Mouse (Mus musculus) C2C12 (cell line): Measurements from ENCODE around the gene Map3k19. TPM values are rescaled to one million over a fixed set of nuclear protein-coding genes. Genes with fewer than 3 reads are reported as not detected.

Source experiments
- H3K27me3 ChIP-seq: one replicate; pipeline ENCODE4 v1.6.1; 2011; ENCODE audit not compliant: control insufficient read depth, insufficient read depth, insufficient read length
- H3K36me3 ChIP-seq: one replicate; pipeline ENCODE4 v1.6.1; 2011; ENCODE audit not compliant: control insufficient read depth, insufficient read depth
- H3K4me3 ChIP-seq: one replicate; pipeline ENCODE4 v1.5.1; 2011; ENCODE audit warnings: mild to moderate bottlenecking, control low read depth; ENCODE audit not compliant: poor library complexity, insufficient read depth, severe bottlenecking
- H3K79me2 ChIP-seq: one replicate; pipeline ENCODE4 v1.6.1; 2011; ENCODE audit not compliant: control insufficient read depth, insufficient read depth
- H3K79me3 ChIP-seq: one replicate; pipeline ENCODE4 v1.6.1; 2011; ENCODE audit warnings: low read depth, control low read depth
- H3ac ChIP-seq: one replicate; pipeline ENCODE3; 2011; ENCODE audit warnings: low read depth; ENCODE audit not compliant: control insufficient read depth, insufficient read length
- CEBPB ChIP-seq: IDR thresholded peaks from one replicate; pipeline ENCODE4 v1.6.1; 2011; ENCODE audit warnings: low read depth, mild to moderate bottlenecking, control low read depth, moderate library complexity
- CTCF ChIP-seq: IDR thresholded peaks from one replicate; pipeline ENCODE4 v1.5.1; 2011; ENCODE audit not compliant: control insufficient read depth, insufficient read depth, insufficient read length
- FOSL1 ChIP-seq: IDR thresholded peaks from one replicate; pipeline ENCODE4 v1.8.0; 2011; ENCODE audit warnings: mild to moderate bottlenecking, low read length; ENCODE audit not compliant: poor library complexity, insufficient read depth, severe bottlenecking
- MAX ChIP-seq: IDR thresholded peaks from one replicate; pipeline ENCODE4 v1.6.1; 2011; ENCODE audit warnings: mild to moderate bottlenecking, control low read depth
- MYOD1 ChIP-seq: IDR thresholded peaks from one replicate; pipeline ENCODE4 v1.6.1; 2011; ENCODE audit warnings: low read depth; ENCODE audit not compliant: control insufficient read depth, insufficient read length
- MYOG ChIP-seq: IDR thresholded peaks from one replicate; pipeline ENCODE4 v1.6.1; 2011; ENCODE audit not compliant: control insufficient read depth, insufficient read length; ENCODE audit errors: extremely low read depth
- USF1 ChIP-seq: IDR thresholded peaks from one replicate; pipeline ENCODE4 v1.6.1; 2011; ENCODE audit warnings: low read depth, mild to moderate bottlenecking, control low read depth, moderate library complexity
- polyA plus RNA-seq: library from polyadenylated mRNA; unstranded; fragments of >200 nt; fragmentation: generic; extraction: Trizol; gene quantifications from one replicate; pipeline ENCODE4 v1.2.1, GENCODE M21; 2012; ENCODE audit warnings: missing spikeins

Map3k19 gene
- polyA plus RNA-seq, 1 experiment: 0.06 TPM

- Histone ChIP-seq H3K36me3 (no peaks in the 10 kb centered on the region), H3K79me3 (no peaks in the 10 kb centered on the region), H3K27me3 (no peaks in the 10 kb centered on the region), H3ac (no peak overlapping the region), H3K4me3 (no peak overlapping the region), H3K79me2 (no peaks in the 10 kb centered on the region)
- no peak for TF ChIP-seq MAX
- no peak for TF ChIP-seq MYOG
These were observed 18.2 kb downstream of the Map3k19 start for GRCm38 (mm10) chr1:127836619-127837018.

DNA sequence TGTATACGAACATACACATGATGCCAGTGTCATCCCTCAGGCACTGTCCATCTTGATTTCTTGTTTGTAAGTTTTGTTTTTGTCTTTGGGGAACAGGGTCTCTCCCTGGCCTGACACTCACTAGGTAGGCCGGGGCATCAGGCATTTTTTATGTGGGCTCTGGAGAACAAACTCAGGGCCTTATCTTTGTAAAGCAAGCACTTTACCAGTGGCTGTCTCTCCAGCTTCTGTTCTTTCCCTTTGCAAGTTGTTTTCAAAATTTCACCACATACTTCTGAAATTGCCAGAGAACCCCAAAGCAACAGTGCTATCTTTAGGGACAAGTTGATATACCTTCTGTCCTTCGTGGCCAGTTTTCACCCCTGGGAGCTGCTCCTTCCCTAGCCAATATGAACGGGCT is 20.6 kb downstream of the Map3k19 start:
- TF ChIP-seq FOSL1 (no peak), CEBPB (no peak), USF1 (no peak), MYOD1 (no peak), CTCF (no peak), MYOG (no peak), MAX (no peak)
- no peaks in the 10 kb centered on the region for H3K36me3 ChIP-seq
- no peak overlapping the region for H3K4me3 ChIP-seq
- no peaks in the 10 kb centered on the region for H3K79me2 ChIP-seq
- no peaks in the 10 kb centered on the region for H3K27me3 ChIP-seq
- no peaks in the 10 kb centered on the region for H3K79me3 ChIP-seq
- no peak overlapping the region for H3ac ChIP-seq

- no peaks in the 10 kb centered on the region for H3K36me3 ChIP-seq
- H3ac ChIP-seq: no peak overlapping the region
- no peaks in the 10 kb centered on the region for H3K27me3 ChIP-seq
- no peak for TF ChIP-seq MAX
- no peak for TF ChIP-seq CTCF
- H3K79me2 ChIP-seq: no peaks in the 10 kb centered on the region
- H3K4me3 ChIP-seq: no peak overlapping the region
- no peaks in the 10 kb centered on the region for H3K79me3 ChIP-seq
These were observed 21.1 kb downstream of the Map3k19 start for GRCm38 (mm10) chr1:127833714-127834113.

- no peak for TF ChIP-seq USF1
- no peak for TF ChIP-seq CTCF
- TF ChIP-seq MAX: no peak
- TF ChIP-seq MYOD1: no peak
- TF ChIP-seq FOSL1: no peak
- TF ChIP-seq CEBPB: no peak
- TF ChIP-seq MYOG: no peak
- Histone ChIP-seq H3K4me3 (no peak overlapping the region), H3K79me3 (no peaks in the 10 kb centered on the region), H3K79me2 (no peaks in the 10 kb centered on the region), H3K27me3 (no peaks in the 10 kb centered on the region), H3ac (no peak overlapping the region), H3K36me3 (no peaks in the 10 kb centered on the region)
These were observed 24.5 kb downstream of the Map3k19 start for GRCm38 (mm10) chr1:127830215-127830921.

DNA sequence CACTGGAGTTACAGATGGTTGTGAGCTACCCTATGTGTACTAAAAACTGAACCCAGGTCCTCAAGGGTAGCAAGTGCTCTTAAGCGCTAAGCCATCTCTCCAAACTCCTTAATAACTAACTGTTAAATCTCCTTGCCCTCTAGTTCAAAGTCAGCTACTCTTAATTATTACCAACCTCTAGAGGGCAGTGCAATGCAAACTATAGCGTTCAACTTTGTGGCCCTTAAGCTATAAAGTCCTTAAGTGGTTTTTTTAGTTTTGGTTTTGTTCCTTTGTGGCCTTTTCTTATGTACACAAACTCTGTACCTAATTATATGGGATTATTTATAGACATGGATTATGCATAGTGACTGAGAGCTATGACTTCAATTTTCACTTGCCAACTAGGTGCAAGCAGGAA is 27.5 kb downstream of the Map3k19 start:
- H3K79me2 ChIP-seq: no peaks in the 10 kb centered on the region
- H3K79me3 ChIP-seq: no peaks in the 10 kb centered on the region
- no peaks in the 10 kb centered on the region for H3K27me3 ChIP-seq
- H3K36me3 ChIP-seq: no peaks in the 10 kb centered on the region
- TF ChIP-seq CTCF (no peak), MYOG (no peak), USF1 (no peak), CEBPB (no peak), FOSL1 (no peak), MAX (no peak), MYOD1 (no peak)
- H3ac ChIP-seq: no peak overlapping the region
- no peak overlapping the region for H3K4me3 ChIP-seq

DNA sequence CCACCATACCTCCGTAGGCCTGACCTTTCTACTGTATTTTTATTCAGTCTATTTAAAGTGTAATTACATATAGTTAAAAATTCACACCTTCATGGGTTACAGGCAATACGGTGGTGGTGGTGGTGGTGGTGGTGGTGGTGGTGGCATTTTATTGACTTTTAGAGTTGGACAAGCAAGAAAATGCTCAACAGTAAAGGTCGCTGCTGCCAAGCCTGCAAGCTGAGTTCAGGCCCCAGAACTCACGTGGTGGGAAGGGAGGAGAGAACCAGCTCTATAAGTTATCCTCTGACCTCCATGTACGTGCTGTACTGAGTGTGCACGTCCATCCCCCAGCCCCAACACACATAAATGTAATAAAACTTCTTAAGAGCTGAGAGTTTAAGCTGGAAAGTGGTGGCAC is 38.5 kb downstream of the Map3k19 start:
- no peak overlapping the region for H3ac ChIP-seq
- H3K79me3 ChIP-seq: no peaks in the 10 kb centered on the region
- H3K79me2 ChIP-seq: no peaks in the 10 kb centered on the region
- no peaks in the 10 kb centered on the region for H3K27me3 ChIP-seq
- TF ChIP-seq USF1 (no peak), MAX (no peak), CEBPB (no peak), FOSL1 (no peak), MYOG (no peak), CTCF (no peak), MYOD1 (no peak)
- H3K4me3 ChIP-seq: no peak overlapping the region
- no peaks in the 10 kb centered on the region for H3K36me3 ChIP-seq
